Mouse (Mus musculus) spleen, postnatal 14 days (tissue): ENCODE data around the gene Gdi2.

Source experiments
- DNase-seq, 2 experiments: peaks; one replicate each; pipeline ENCODE4 v3.0.0; 2021 to 2022; ENCODE audit warnings: low spot score in 2 of 2

The Gdi2 gene

GRCm38 (mm10) chr13:3547410-3547809, 9.5 kb downstream of the Gdi2 start:
- no peak for DNase-seq

DNA sequence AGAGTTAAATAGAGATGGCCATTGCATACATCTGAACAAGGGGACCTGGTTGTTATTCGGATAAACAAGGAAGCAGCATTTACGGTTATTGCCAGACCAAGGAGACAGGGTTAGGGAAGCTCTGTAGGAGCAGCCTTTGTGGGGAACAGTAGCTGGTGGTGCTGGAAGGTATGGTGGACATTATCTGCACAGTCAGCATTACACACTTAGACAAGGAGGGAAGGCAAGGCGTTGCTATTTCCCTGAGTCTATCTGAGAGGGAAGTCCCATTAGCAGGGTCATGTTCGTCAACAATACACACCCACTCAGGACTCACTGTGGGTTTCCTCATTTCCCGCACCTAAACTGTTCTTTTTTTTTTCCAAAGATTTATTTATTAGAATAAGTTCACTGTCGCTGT, 10.0 kb downstream of the Gdi2 start:
- no peak for DNase-seq

DNA sequence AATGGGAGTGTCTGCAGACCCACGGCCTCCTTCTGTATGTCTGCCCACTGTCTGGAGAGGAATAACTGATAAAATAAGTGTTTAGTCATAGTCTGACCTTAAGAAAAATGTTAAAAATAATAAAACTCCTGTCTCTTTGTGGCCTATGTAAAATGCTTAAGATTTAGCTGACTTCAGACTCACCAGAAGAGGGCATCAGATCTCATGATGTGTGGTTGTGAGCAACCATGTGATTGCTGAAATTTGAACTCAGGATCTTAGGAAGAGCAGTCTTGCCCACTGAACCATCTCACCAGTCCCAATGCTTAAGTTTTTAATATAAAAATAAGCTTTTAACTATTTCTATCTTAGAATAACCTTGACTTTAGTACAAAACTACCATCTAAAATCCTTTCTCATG, 25.3 kb downstream of the Gdi2 start:
- no peak for DNase-seq

- no peak for DNase-seq
These were observed 26.1 kb downstream of the Gdi2 start for GRCm38 (mm10) chr13:3563953-3564352.

DNA sequence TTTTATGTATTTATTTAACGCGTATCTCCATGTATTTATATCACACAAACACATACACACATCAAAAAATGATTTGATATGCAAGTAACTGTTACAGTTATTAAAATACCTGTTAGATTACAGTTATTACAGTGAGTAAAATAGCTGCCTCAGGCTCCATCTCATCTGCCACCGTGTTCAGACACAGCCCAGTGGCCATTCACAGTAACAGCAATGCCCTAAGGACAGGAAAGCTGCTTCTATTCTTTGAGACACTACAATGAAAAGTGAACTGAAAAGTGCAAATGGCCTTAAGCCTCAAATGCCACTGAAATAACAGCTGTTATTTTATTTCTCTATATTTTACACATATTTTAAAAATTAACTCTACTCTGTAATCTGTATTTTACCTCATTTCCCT, 52.9 kb downstream of the Gdi2 start:
- DNase-seq: no peak

GRCm38 (mm10) chr13:3594311-3594710, 56.4 kb downstream of the Gdi2 start:
- DNase-seq: no peak

DNA sequence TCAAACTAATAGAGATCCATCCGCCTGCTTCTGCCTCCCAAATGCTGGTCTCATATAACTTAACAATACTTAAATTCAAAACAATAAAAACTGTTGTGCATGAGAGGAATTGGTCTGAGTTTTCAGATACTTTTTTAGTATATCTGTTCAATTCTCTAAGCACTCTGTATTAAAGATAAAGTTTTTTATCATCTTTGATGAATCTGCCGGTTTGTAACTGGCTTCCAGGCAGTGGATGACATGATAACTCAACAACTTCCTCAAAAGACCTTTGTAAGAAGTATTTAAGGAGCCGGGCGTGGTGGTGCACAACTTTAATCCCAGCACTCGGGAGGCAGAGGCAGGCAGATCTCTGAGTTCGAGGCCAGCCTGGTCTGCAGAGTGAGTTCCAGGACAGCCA, 58.4 kb downstream of the Gdi2 start:
- DNase-seq: no peak

GRCm38 (mm10) chr13:3609780-3610117, 71.9 kb downstream of the Gdi2 start:
- DNase-seq: no peak

- peak; percentile 17 to 36 for DNase-seq
These were observed 72.4 kb downstream of the Gdi2 start for GRCm38 (mm10) chr13:3610118-3610794.

DNA sequence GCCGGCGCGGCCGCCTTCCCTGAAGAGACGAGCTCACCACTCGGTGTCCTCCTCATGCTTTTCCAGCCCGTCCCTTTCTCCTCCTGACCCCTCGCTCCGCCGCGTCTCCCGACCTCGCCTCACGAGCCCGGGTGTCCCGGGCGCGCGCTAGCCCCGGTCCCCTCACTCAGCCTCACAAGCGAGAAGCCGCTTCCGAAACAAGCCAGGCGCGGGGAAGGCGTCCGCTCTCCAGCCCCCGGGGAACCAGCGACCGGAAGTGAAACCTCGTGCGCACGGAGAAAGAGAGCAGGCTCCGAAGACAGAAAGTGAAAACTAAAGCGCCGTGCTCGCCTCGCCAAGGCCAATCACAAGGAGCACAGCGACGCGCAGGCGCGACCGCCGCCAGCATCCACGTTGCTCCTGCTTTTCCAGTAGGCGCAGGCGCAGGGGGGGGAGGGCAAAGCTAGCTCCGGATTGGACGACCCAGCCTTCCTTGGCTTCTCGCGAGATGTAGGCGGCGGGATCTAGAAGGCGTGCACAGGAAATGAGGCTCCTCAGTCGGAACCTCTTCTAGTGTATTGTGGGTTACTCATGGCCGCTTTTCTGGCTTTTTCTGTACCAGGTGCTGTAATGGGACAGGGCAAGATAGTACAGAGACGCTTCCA, 73.1 kb downstream of the Gdi2 start, which contains the start of gene Fam208b:
Gene Fam208b, minus strand, starts transcription at position 314 of the 644 bp plus-strand sequence.
- peak; percentile 90 to 91 for DNase-seq
